Mouse (Mus musculus): ENCODE data around the gene Shox2.

The Shox2 gene

DNA sequence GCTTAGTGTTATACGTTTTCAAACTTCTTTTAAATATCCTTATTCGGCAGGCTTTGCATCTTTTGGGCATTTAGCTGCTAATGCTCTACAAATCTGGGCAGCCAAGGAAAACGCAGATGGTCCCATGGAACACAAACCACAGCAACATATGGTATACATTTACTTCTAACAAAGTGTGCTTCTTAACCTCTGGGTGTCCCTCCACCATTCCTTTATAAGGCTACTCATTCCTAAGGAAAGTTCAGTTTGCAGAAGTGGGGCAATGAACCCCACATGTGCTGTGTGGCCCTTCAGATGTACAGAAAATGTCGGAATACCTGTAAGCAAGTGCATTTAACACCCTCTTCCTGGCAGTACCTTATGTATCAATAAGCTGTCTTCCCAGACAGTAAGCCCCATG is 14.1 kb downstream of the Shox2 start:
- DNase-seq (ENCODE audit: inconsistent age in 2 of 2, low spot score in 1 of 2), result no peak

DNA sequence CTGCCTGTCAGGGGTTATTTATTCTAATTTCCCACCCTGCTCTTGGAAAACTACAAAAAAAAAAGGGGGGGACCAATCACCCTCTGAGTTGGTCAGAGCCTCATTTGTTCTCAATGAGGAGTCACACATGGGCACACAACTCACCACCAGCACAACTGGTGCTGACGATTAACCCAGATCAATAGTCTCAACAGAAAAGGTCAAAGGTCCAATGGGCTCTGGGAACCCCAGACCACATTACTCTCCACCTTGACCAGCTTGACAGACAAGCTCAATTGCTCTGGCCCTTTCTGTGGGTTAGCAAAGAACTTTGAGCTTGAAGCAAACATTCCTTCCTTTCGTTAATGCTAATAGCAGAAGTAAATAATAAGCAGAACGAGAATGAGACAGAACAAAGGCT is 16.7 kb downstream of the Shox2 start:
- no peak for DNase-seq (ENCODE audit: inconsistent age in 2 of 2, low spot score in 1 of 2)

DNA sequence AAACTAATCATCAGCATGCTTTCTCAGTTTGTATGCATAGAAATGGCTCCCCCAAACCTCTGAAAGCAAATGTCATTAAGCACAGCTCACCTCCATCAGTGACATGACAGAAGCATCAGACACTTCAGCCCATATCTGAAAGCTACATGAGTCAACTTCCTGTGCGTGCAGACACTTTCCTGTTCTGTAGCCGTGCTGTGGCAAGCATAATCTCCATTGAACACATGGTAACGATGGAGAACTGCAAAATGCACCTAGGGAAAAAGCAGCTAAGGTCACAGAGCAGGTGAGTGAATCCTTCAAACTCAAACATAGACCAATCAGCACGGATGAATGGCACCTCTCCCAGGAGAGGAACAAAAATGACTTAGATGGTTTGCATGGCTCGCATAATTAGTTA is 21.6 kb downstream of the Shox2 start:
- no peak for DNase-seq (ENCODE audit: inconsistent age in 2 of 2, low spot score in 1 of 2)

DNA sequence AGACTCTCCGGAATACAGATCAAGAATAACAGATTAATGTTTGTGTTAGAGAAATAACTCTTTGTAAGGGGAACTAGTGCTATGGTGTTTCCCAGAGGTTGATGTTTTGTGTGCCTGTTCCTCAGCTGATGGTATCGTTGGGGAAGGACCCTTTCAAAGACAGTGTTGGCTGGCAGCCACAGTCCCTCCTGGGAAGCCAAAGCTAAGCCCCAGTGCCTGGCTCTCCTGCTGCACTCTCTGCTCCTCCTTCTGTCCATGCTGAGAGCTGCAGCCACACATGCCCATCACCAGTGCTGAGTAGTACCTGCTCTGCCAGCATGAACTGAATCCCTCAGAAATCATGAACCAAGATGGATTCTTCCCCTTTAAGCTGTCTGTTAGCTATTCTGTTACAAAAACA is 26.4 kb downstream of the Shox2 start:
- DNase-seq (ENCODE audit: inconsistent age in 2 of 2, low spot score in 1 of 2), result no peak

DNA sequence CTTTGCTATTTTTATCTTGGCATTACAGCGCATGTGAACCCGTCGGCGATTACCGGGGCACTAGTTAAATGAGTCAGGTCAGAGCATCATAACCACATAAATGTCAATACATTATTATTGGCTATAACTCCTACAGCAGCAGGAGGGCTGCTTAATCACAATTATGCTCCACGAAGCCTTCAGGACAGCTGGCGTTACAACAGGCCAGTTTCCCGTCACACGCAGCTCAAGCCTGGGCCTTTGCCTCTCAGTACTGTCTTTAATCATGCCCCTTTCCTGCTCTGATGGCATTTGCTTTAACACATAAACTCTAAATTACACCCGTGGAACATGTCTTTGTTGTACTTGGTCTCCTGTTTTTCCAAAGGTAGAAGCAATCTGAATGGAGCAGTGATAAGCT is 41.9 kb downstream of the Shox2 start:
- DNase-seq (ENCODE audit: inconsistent age in 2 of 2, low spot score in 1 of 2), result no peak

DNA sequence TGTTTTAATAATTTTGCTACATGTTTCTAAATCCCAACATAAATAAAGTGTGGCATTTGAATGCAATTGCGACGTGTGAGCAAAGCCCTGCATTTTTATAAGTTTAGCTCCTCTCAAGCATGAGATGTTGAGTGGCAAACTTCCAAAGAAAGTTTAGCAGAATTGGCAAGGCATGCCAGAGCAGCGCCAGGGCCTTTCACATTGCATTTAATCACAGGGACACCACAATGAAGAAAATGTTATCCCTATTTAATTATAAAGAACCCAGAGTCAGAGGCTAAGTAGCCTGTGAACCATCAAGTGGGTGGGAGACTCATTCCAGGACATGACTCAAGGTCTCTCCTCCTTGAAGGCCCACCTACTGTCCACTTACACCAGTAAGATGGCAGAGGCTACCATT is 59.1 kb downstream of the Shox2 start:
- DNase-seq (ENCODE audit: inconsistent age in 2 of 2, low spot score in 1 of 2), result no peak
